Mouse (Mus musculus) bone marrow macrophage, adult 2 months (primary cell): ENCODE measurements around the gene Ptpa. TPM values are rescaled to one million over a fixed set of nuclear protein-coding genes. Genes with fewer than 3 reads are reported as not detected.

Experiments used
- H3K27ac ChIP-seq: 2 replicates; pipeline ENCODE4 v1.5.1; 2012; ENCODE audit warnings: low read depth, low read length; ENCODE audit not compliant: insufficient read depth
- H3K4me1 ChIP-seq: 2 replicates; pipeline ENCODE4 v1.6.1; 2012; ENCODE audit warnings: low read length; ENCODE audit not compliant: control insufficient read depth, insufficient read depth
- H3K4me3 ChIP-seq: 2 replicates; pipeline ENCODE4 v1.5.1; 2012; ENCODE audit warnings: mild to moderate bottlenecking, low read length, moderate library complexity; ENCODE audit not compliant: insufficient read depth
- CTCF ChIP-seq: IDR thresholded peaks from 2 replicates; pipeline ENCODE4 v1.5.1; 2012; ENCODE audit warnings: low read depth, mild to moderate bottlenecking, low read length, moderate library complexity
- POLR2A ChIP-seq: IDR thresholded peaks from 2 replicates; pipeline ENCODE4 v1.6.1; 2012; ENCODE audit warnings: mild to moderate bottlenecking, low read depth, low read length, borderline replicate concordance
- polyA plus RNA-seq: library from polyadenylated mRNA; stranded (reverse); fragments of >200 nt; gene quantifications from 2 replicates; pipeline ENCODE4 v1.2.4, GENCODE M21; 2012; ENCODE audit not compliant: missing spikeins, insufficient read depth, insufficient read length

Gene Ptpa
- polyA plus RNA-seq, 1 experiment = 110 TPM

- H3K27ac ChIP-seq = no peak overlapping the region
- TF ChIP-seq POLR2A (no peak), CTCF (no peak)
- no peaks in the 10 kb centered on the region; the same call in 1 of the 2 replicates for H3K4me1 ChIP-seq
- no peak overlapping the region for H3K4me3 ChIP-seq
Measured at GRCm38 (mm10) chr2:30453570-30453969, 37.7 kb downstream of the Ptpa start.

- TF ChIP-seq POLR2A (no peak), CTCF (no peak)
- Histone ChIP-seq H3K4me3 (no peak overlapping the region), H3K27ac (no peak overlapping the region), H3K4me1 (no peaks in the 10 kb centered on the region; the same call in 1 of the 2 replicates)
Measured at GRCm38 (mm10) chr2:30454587-30454986, 38.7 kb downstream of the Ptpa start.

GRCm38 (mm10) chr2:30456104-30456980 is 40.5 kb downstream of the Ptpa start:
- H3K4me1 ChIP-seq = no peaks in the 10 kb centered on the region; the same call in 1 of the 2 replicates
- H3K4me3 ChIP-seq = no peak overlapping the region
- no peak for TF ChIP-seq POLR2A
- no peak for TF ChIP-seq CTCF
- no peak overlapping the region for H3K27ac ChIP-seq

- H3K4me3 ChIP-seq = no peak overlapping the region
- no peak overlapping the region for H3K27ac ChIP-seq
- no peaks in the 10 kb centered on the region for H3K4me1 ChIP-seq
- no peak for TF ChIP-seq POLR2A
- no peak for TF ChIP-seq CTCF
Measured at GRCm38 (mm10) chr2:30458349-30458748, 42.5 kb downstream of the Ptpa start.

GRCm38 (mm10) chr2:30459241-30459640 is 43.4 kb downstream of the Ptpa start:
- Histone ChIP-seq H3K4me3 (no peak overlapping the region), H3K27ac (no peak overlapping the region), H3K4me1 (0 out of 2 replicates have a peak, but pooled peaks cover 2% of the 10 kb centered on the region)
- TF ChIP-seq CTCF (no peak), POLR2A (no peak)

- Histone ChIP-seq H3K4me1 (peaks cover 5% of the 10 kb centered on the region; the same call in 1 of the 2 replicates), H3K4me3 (peak overlapping the region; percentile 43; the same call in 1 of the 2 replicates), H3K27ac (no peak overlapping the region)
- TF ChIP-seq CTCF (no peak), POLR2A (no peak)
Measured at GRCm38 (mm10) chr2:30463341-30463761, 47.5 kb downstream of the Ptpa start.

- Histone ChIP-seq H3K4me3 (peak overlapping the region; percentile 43), H3K27ac (no peak overlapping the region), H3K4me1 (peaks cover 5% of the 10 kb centered on the region; the same call in 1 of the 2 replicates)
- TF ChIP-seq CTCF (no peak), POLR2A (no peak)
Measured at GRCm38 (mm10) chr2:30463904-30464330, 48.1 kb downstream of the Ptpa start.

GRCm38 (mm10) chr2:30464411-30464810 is 48.6 kb downstream of the Ptpa start:
- Histone ChIP-seq H3K4me1 (peaks cover 5% of the 10 kb centered on the region; the same call in 1 of the 2 replicates), H3K27ac (no peak overlapping the region), H3K4me3 (peak overlapping the region; percentile 43)
- no peak for TF ChIP-seq POLR2A
- no peak for TF ChIP-seq CTCF

- Histone ChIP-seq H3K4me3 (no peak overlapping the region), H3K4me1 (peaks cover 5% of the 10 kb centered on the region; the same call in 1 of the 2 replicates), H3K27ac (no peak overlapping the region)
- TF ChIP-seq POLR2A = no peak
- no peak for TF ChIP-seq CTCF
Measured at GRCm38 (mm10) chr2:30466787-30467186, 50.9 kb downstream of the Ptpa start.

- TF ChIP-seq CTCF (no peak), POLR2A (no peak)
- Histone ChIP-seq H3K27ac (no peak overlapping the region), H3K4me1 (peaks cover 3% of the 10 kb centered on the region; the same call in 1 of the 2 replicates), H3K4me3 (no peak overlapping the region)
Measured at GRCm38 (mm10) chr2:30469009-30469408, 53.2 kb downstream of the Ptpa start.
